Mouse (Mus musculus) liver, postnatal 0 days (tissue): ENCODE data around the gene E130116L18Rik. TPM values are rescaled to one million over a fixed set of nuclear protein-coding genes. Genes with fewer than 3 reads are reported as not detected.
"Not testable (repeated sequence)": the region's sequence is repeated elsewhere in the genome, so short reads cannot be mapped to it uniquely, and the experiment has no call there.

ENCODE experiments used
- ATAC-seq: fragments of 200-750 bp; cut with Nextera tagmentation; 2 replicates; pipeline ENCODE4 v1.8.0; 2017; ENCODE audit warnings: mild to moderate bottlenecking, moderate library complexity
- DNase-seq: peaks from one replicate; pipeline ENCODE4 v3.0.0-alpha.2; 2016
- H3K27ac ChIP-seq: fragments of 300-500 bp; sonication (generic); 2 replicates; pipeline ENCODE4 v1.5.1; 2014; ENCODE audit warnings: antibody characterized with exemption, moderate library complexity, mild to moderate bottlenecking, low read depth
- H3K27me3 ChIP-seq: fragments of 300-500 bp; sonication (generic); 2 replicates; pipeline ENCODE4 v1.6.1; 2014; ENCODE audit warnings: low read length, control low read depth, mixed read lengths; ENCODE audit not compliant: insufficient read depth
- H3K36me3 ChIP-seq: fragments of 300-500 bp; sonication (generic); replicated peaks from 2 replicates; pipeline ENCODE4 v1.6.1; 2014; ENCODE audit warnings: mild to moderate bottlenecking, control low read depth, low read length, moderate library complexity, mixed read lengths; ENCODE audit not compliant: insufficient read depth
- H3K4me1 ChIP-seq: fragments of 300-500 bp; sonication (generic); 2 replicates; pipeline ENCODE4 v1.6.1; 2014; ENCODE audit warnings: antibody characterized with exemption, mild to moderate bottlenecking, control low read depth; ENCODE audit not compliant: insufficient read depth
- H3K4me2 ChIP-seq: fragments of 300-500 bp; sonication (generic); 2 replicates; pipeline ENCODE4 v1.6.1; 2014; ENCODE audit warnings: low read depth, mild to moderate bottlenecking, low read length, moderate library complexity, mixed read lengths
- H3K4me3 ChIP-seq: fragments of 300-500 bp; sonication (generic); 2 replicates; pipeline ENCODE4 v1.5.1; 2014; ENCODE audit warnings: low read depth, low read length
- H3K9ac ChIP-seq: fragments of 300-500 bp; sonication (generic); replicated peaks from 2 replicates; pipeline ENCODE4 v1.6.1; 2014; ENCODE audit warnings: mild to moderate bottlenecking, moderate library complexity
- H3K9me3 ChIP-seq: fragments of 300-500 bp; sonication (generic); 2 replicates; pipeline ENCODE4 v1.6.1; 2016; ENCODE audit warnings: mild to moderate bottlenecking, control low read depth, low read length, mixed read lengths
- CTCF ChIP-seq: sonication (generic); IDR thresholded peaks from 2 replicates; pipeline ENCODE4 v1.5.1; 2016; ENCODE audit warnings: antibody characterized with exemption, low read depth
- EP300 ChIP-seq: IDR thresholded peaks from 2 replicates; pipeline ENCODE4 v1.6.1; 2016; ENCODE audit warnings: antibody characterized with exemption, low read depth, mild to moderate bottlenecking
- WGBS: fragments of 180-500 bp; shearing (Covaris S2); extraction: QIAGEN DNeasy Blood & Tissue Kit; methylation state at CpG from one replicate; pipeline ENCODE4 v1.1.7; 2014; ENCODE audit not compliant: insufficient replicate concordance; 5-methylcytosine and 5-hydroxymethylcytosine counted together
- polyA plus RNA-seq: library from polyadenylated mRNA; unstranded; fragments of >200 nt; fragmentation: Nextera tagmentation; extraction: Ambion mirVana; gene quantifications from 2 replicates; pipeline ENCODE4 v1.2.1, GENCODE M21; 2015

The E130116L18Rik gene
- polyA plus RNA-seq, 1 experiment from 2014 or later: not detected

GRCm38 (mm10) chr5:25184594-25184993 is 38.4 kb downstream of the E130116L18Rik start:
- no peak for TF ChIP-seq EP300
- no peak for TF ChIP-seq CTCF
- DNase-seq: no peak
- Histone ChIP-seq H3K9ac (no peak overlapping the region), H3K27ac (no peak overlapping the region), H3K4me1 (no peaks in the 10 kb centered on the region), H3K36me3 (no peaks in the 10 kb centered on the region), H3K27me3 (no peaks in the 10 kb centered on the region), H3K4me2 (no peak overlapping the region), H3K9me3 (no peaks in the 10 kb centered on the region), H3K4me3 (no peak overlapping the region)
- WGBS: 56% methylated on average over 2 of the region's 2 CpGs
- no peak for ATAC-seq

- no peaks in the 10 kb centered on the region for H3K9me3 ChIP-seq
- no peak for TF ChIP-seq EP300
- TF ChIP-seq CTCF: no peak
- 84% methylated on average over 4 of the region's 4 CpGs for WGBS
Measured at GRCm38 (mm10) chr5:25183595-25183994, 39.4 kb downstream of the E130116L18Rik start.

DNA sequence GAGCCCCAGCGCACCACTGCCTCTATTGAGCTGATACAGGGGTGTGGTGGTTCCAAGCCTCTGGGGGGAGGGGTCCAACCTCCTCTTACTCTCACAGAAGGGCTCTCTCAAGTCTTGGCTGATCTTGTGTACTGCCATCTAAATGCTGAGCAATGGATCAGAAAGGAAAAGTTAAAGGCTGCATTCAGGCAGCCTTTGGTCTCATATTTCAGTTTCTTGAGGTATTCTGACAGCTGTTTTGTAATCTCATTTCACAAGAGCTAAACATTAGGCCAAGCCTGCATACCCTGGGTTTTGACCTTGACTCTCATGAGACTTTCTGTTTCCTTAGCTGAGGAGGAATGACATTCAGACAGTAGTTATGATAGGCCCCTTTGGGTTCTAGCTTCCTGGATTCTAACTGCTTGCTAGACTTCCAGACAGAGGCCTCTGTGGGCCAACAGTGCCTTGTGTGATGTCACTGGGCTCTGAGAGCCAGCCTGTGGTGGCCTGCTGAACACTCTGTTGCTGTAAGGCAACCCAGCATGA is 41.9 kb downstream of the E130116L18Rik start, which contains the start of gene Galntl5:
Galntl5 (plus strand) TSS at position 457 of the 528 bp plus-strand sequence.
- H3K4me3 ChIP-seq: no peak within 1 kb of the TSS
- no peaks in the 10 kb centered on the region for H3K36me3 ChIP-seq
- ATAC-seq (0 out of 2 replicates have a peak, but pooled peaks have one; percentile 15), DNase-seq (no peak)
- H3K9ac ChIP-seq: no peak within 1 kb of the TSS
- no peaks in the 10 kb centered on the region for H3K4me1 ChIP-seq
- H3K27me3 ChIP-seq: no peaks in the 10 kb centered on the region
- whole genome bisulfite sequencing: 75% methylated on average over 1 of the region's 1 CpGs
- no peak within 1 kb of the TSS for H3K4me2 ChIP-seq
- TF ChIP-seq CTCF (no peak), EP300 (no peak)
- H3K9me3 ChIP-seq: no peaks in the 10 kb centered on the region
- H3K27ac ChIP-seq: no peak within 1 kb of the TSS

More at GRCm38 (mm10) chr5:25183595-25183994, 39.4 kb downstream of the E130116L18Rik start:
- Histone ChIP-seq H3K4me2 (no peak overlapping the region), H3K4me1 (no peaks in the 10 kb centered on the region), H3K36me3 (no peaks in the 10 kb centered on the region), H3K9ac (no peak overlapping the region), H3K27ac (no peak overlapping the region), H3K27me3 (no peaks in the 10 kb centered on the region), H3K4me3 (no peak overlapping the region)
- DNase-seq (no peak), ATAC-seq (no peak)

- ATAC-seq: no peak
- Histone ChIP-seq H3K4me1 (no peaks in the 10 kb centered on the region), H3K9ac (no peak overlapping the region), H3K4me3 (no peak overlapping the region), H3K4me2 (no peak overlapping the region), H3K27me3 (no peaks in the 10 kb centered on the region), H3K27ac (no peak overlapping the region), H3K36me3 (no peaks in the 10 kb centered on the region), H3K9me3 (no peaks in the 10 kb centered on the region; the same call in 1 of the 2 replicates)
- no peak for TF ChIP-seq CTCF
- no peak for TF ChIP-seq EP300
- 80% methylated on average over 3 of the region's 3 CpGs for WGBS
- DNase-seq: no peak
Measured at GRCm38 (mm10) chr5:25179936-25180488, 42.9 kb downstream of the E130116L18Rik start.

- no peak overlapping the region for H3K4me3 ChIP-seq
- ATAC-seq (no peak), DNase-seq (no peak)
- TF ChIP-seq CTCF: peak; percentile 42; the same call in 1 of the 2 replicates
- no peak for TF ChIP-seq EP300
- H3K36me3 ChIP-seq: no peaks in the 10 kb centered on the region
- no peaks in the 10 kb centered on the region; the same call in 1 of the 2 replicates for H3K9me3 ChIP-seq
- no peak overlapping the region for H3K9ac ChIP-seq
- WGBS: 86% methylated on average over 4 of the region's 4 CpGs
- H3K4me1 ChIP-seq: no peaks in the 10 kb centered on the region
- no peak overlapping the region for H3K27ac ChIP-seq
- no peak overlapping the region for H3K4me2 ChIP-seq
- H3K27me3 ChIP-seq: no peaks in the 10 kb centered on the region
Measured at GRCm38 (mm10) chr5:25179284-25179683, 43.7 kb downstream of the E130116L18Rik start.

DNA sequence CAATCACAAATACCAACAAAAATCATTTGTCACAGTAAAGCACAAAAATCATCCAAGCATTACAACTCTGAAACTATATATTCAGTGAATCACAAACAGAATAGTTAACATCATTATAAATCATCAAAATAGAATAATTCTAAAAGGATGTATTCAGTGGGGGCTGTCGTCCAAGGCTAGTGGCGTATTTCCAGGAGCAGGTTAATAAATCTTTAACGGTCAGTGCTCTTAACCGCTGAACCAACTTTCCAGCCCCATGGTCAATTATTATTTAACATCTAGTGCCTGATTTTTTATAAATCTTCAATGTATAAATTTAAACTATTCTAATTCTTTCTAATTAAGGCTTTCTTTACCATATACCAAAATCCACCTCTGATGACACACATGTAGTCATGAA is 44.4 kb downstream of the E130116L18Rik start:
- not testable (repeated sequence) for H3K27me3 ChIP-seq, H3K36me3 ChIP-seq, H3K4me1 ChIP-seq, H3K4me2 ChIP-seq, ATAC-seq, H3K4me3 ChIP-seq, H3K27ac ChIP-seq, DNase-seq, H3K9me3 ChIP-seq, H3K9ac ChIP-seq
- WGBS: 82% methylated on average over 4 of the region's 4 CpGs

GRCm38 (mm10) chr5:25177937-25178336 is 45.0 kb downstream of the E130116L18Rik start:
- not testable (repeated sequence) for H3K4me2 ChIP-seq, ATAC-seq, H3K36me3 ChIP-seq, H3K9ac ChIP-seq, H3K9me3 ChIP-seq, H3K27ac ChIP-seq, H3K27me3 ChIP-seq, DNase-seq, H3K4me1 ChIP-seq, H3K4me3 ChIP-seq
- WGBS: 75% methylated on average over 5 of the region's 5 CpGs

Other genes starting within 250 kb of the E130116L18Rik start
- 6.8 and 7.3 TPM in 2 replicates for gene Prkag2, start 122.5 kb downstream of the E130116L18Rik start, polyA plus RNA-seq
- not detected in 2 replicates for gene Galntl5, start 41.7 kb downstream of the E130116L18Rik start, polyA plus RNA-seq
- 11.8 and 12.3 TPM in 2 replicates for gene Galnt11, start 1.2 kb downstream of the E130116L18Rik start, polyA plus RNA-seq